Mouse (Mus musculus): ENCODE results near the gene Sfrp5. TPM values are rescaled to one million over a fixed set of nuclear protein-coding genes. Genes with fewer than 3 reads are reported as not detected.

Sfrp5 gene
- total and polyA plus RNA-seq, 3 experiments, result not detected

GRCm38 (mm10) chr19:42209976-42210375, 7.9 kb upstream of the Sfrp5 start:
- H3K79me2 ChIP-seq (replicated peaks; ENCODE audit: control insufficient read depth, extremely low read depth, insufficient read depth, poor library complexity, severe bottlenecking), result no peaks in the 10 kb centered on the region
- TF ChIP-seq CTCF (conservative IDR thresholded peaks at IDR 0.05 in 1 of 2, IDR thresholded peaks at IDR 0.05 in 1 of 2; ENCODE audit: low read depth in 2 of 2, low read length in 2 of 2) (no peak), TBP (conservative IDR thresholded peaks at IDR 0.05; ENCODE audit: low read depth, low read length) (no peak), MYC (IDR thresholded peaks at IDR 0.05; ENCODE audit: low read depth, low read length) (no peak), IRF4 (IDR thresholded peaks at IDR 0.05; ENCODE audit: low read depth, low read length) (no peak), MXI1 (IDR thresholded peaks at IDR 0.05; ENCODE audit: low read depth, low read length) (no peak), SMC3 (IDR thresholded peaks at IDR 0.05; ENCODE audit: low read depth, low read length) (no peak), TCF12 (IDR thresholded peaks at IDR 0.05; ENCODE audit: low read depth, low read length) (no peak), PAX5 (IDR thresholded peaks at IDR 0.05; ENCODE audit: low read length) (no peak), ZMIZ1 (IDR thresholded peaks at IDR 0.05; ENCODE audit: low read depth, low read length) (no peak), MAZ (IDR thresholded peaks at IDR 0.05; ENCODE audit: low read depth, low read length) (no peak), EP300 (IDR thresholded peaks at IDR 0.05; ENCODE audit: low read length) (no peak), ELF1 (IDR thresholded peaks at IDR 0.05; ENCODE audit: low read depth, low read length) (no peak), NELFE (IDR thresholded peaks at IDR 0.05; ENCODE audit: low read depth, low read length) (no peak)
- no peaks in the 10 kb centered on the region for H3K9me3 ChIP-seq (replicated peaks; ENCODE audit: low read length)
- dilution Hi-C loops (cut with MboI; ENCODE audit: extremely low pct_ligation_motif_present, extremely low pct_unique_long_range_greater_than_20kb, low sequenced_read_pairs) (no loop called here), in situ Hi-C loops (cut with MboI; ENCODE audit: low pct_ligation_motif_present, low pct_unique_long_range_greater_than_20kb, low sequenced_read_pairs) (no loop called here)
- H3K27me3 ChIP-seq (replicated peaks), result peaks cover 67% of the 10 kb centered on the region
- no peak overlapping the region for H3K4me2 ChIP-seq (ENCODE audit: insufficient read depth, low read depth, poor library complexity, severe bottlenecking)
- no peak overlapping the region for H3K4me3 ChIP-seq (replicated peaks in 1 of 3; ENCODE audit: low read depth in 2 of 3, low read length in 2 of 3, poor library complexity in 1 of 3)
- no peak overlapping the region for H3K9ac ChIP-seq (ENCODE audit: insufficient read depth, low read depth)
- no peak overlapping the region for H3K27ac ChIP-seq (ENCODE audit: insufficient read depth, low read depth)
- DNase-seq (ENCODE audit: extremely low read depth), result no peak
- H3K36me3 ChIP-seq (replicated peaks in 1 of 2; ENCODE audit: control insufficient read depth in 1 of 2, insufficient read depth in 1 of 2, low read length in 1 of 2), result no peaks in the 10 kb centered on the region
- H3K4me1 ChIP-seq (ENCODE audit: control insufficient read depth in 1 of 2, insufficient read depth in 2 of 2), result peaks cover 0 to 8% of the 10 kb centered on the region in 2 experiments; a peak in 2 of 4 replicates

DNA sequence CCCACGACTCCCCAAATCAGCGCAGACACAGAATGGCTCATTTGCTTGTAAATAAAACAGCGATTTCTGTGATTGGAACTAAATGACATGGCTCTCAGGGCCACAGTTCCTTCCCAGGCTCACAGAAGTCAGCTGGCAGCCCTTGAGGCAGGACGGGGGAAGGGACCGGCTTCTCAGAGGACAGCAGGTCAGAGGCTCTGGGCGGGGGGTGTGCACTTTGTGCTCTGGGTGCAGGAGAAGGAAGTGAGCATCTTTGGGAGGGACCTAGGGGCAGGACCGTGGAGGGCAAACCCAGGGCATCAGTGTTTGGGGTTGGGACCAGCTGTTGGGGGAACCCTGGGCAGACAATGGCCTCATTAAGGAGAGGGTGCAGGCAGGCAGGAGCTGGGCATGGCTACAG, 7.4 kb upstream of the Sfrp5 start:
- dilution Hi-C loops (cut with MboI; ENCODE audit: extremely low pct_ligation_motif_present, extremely low pct_unique_long_range_greater_than_20kb, low sequenced_read_pairs), result no loop called here
- no peak for DNase-seq (ENCODE audit: extremely low read depth)
- no peak for TF ChIP-seq USF1 (IDR thresholded peaks at IDR 0.05; ENCODE audit: low read depth, low read length)
- TF ChIP-seq MAZ (IDR thresholded peaks at IDR 0.05; ENCODE audit: low read depth, low read length), result no peak
- no peak for TF ChIP-seq UBTF (IDR thresholded peaks at IDR 0.05; ENCODE audit: low read depth, low read length)
- TF ChIP-seq ETS1 (conservative IDR thresholded peaks at IDR 0.05; ENCODE audit: low read depth, low read length), result no peak
- no peak for TF ChIP-seq MAX (IDR thresholded peaks at IDR 0.05; ENCODE audit: low read length)
- TF ChIP-seq MYC (IDR thresholded peaks at IDR 0.05; ENCODE audit: low read depth, low read length), result no peak
- TF ChIP-seq SMC3 (IDR thresholded peaks at IDR 0.05; ENCODE audit: low read depth, low read length), result no peak
- TF ChIP-seq ZC3H11A (IDR thresholded peaks at IDR 0.05; ENCODE audit: low read depth, low read length), result no peak
- TF ChIP-seq RCOR1 (conservative IDR thresholded peaks at IDR 0.05; ENCODE audit: low read depth, low read length), result no peak
- no peak for TF ChIP-seq SIN3A (IDR thresholded peaks at IDR 0.05; ENCODE audit: low read length)
- no peak for TF ChIP-seq CHD2 (IDR thresholded peaks at IDR 0.05; ENCODE audit: low read length)
- no peak for TF ChIP-seq E2F4 (IDR thresholded peaks at IDR 0.05; ENCODE audit: insufficient replicate concordance, low read depth, low read length)
- no peak for TF ChIP-seq TCF12 (IDR thresholded peaks at IDR 0.05; ENCODE audit: low read depth, low read length)
- no peak for TF ChIP-seq CHD1 (IDR thresholded peaks at IDR 0.05; ENCODE audit: low read depth, low read length)
- TF ChIP-seq MXI1 (IDR thresholded peaks at IDR 0.05; ENCODE audit: low read depth, low read length), result no peak
- H3K9ac ChIP-seq (ENCODE audit: insufficient read depth, low read depth), result no peak overlapping the region
- no peaks in the 10 kb centered on the region for H3K9me3 ChIP-seq (replicated peaks; ENCODE audit: low read length)
- H3K36me3 ChIP-seq (replicated peaks in 1 of 2; ENCODE audit: control insufficient read depth in 1 of 2, insufficient read depth in 1 of 2, low read length in 1 of 2), result no peaks in the 10 kb centered on the region
- H3K27ac ChIP-seq (ENCODE audit: insufficient read depth, low read depth), result no peak overlapping the region
- H3K4me3 ChIP-seq (replicated peaks in 1 of 3; ENCODE audit: low read depth in 2 of 3, low read length in 2 of 3, poor library complexity in 1 of 3), result no peak overlapping the region
- H3K4me1 ChIP-seq (ENCODE audit: control insufficient read depth in 1 of 2, insufficient read depth in 2 of 2), result peaks cover 0 to 8% of the 10 kb centered on the region in 2 experiments; a peak in 2 of 4 replicates
- no peak overlapping the region for H3K4me2 ChIP-seq (ENCODE audit: insufficient read depth, low read depth, poor library complexity, severe bottlenecking)
- in situ Hi-C loops (cut with MboI; ENCODE audit: low pct_ligation_motif_present, low pct_unique_long_range_greater_than_20kb, low sequenced_read_pairs), result no loop called here
- peaks cover 65% of the 10 kb centered on the region for H3K27me3 ChIP-seq (replicated peaks)
- H3K79me2 ChIP-seq (replicated peaks; ENCODE audit: control insufficient read depth, extremely low read depth, insufficient read depth, poor library complexity, severe bottlenecking), result no peaks in the 10 kb centered on the region

Measured in CH12.LX (cell line).